Mouse (Mus musculus): ENCODE measurements at regions not wholly inside any gene's neighbourhood (a gene's known extent, or its start where the extent isn't known, plus 50 kb on each side); places are given as distances from the start of the nearest gene placed in this dataset.

DNA sequence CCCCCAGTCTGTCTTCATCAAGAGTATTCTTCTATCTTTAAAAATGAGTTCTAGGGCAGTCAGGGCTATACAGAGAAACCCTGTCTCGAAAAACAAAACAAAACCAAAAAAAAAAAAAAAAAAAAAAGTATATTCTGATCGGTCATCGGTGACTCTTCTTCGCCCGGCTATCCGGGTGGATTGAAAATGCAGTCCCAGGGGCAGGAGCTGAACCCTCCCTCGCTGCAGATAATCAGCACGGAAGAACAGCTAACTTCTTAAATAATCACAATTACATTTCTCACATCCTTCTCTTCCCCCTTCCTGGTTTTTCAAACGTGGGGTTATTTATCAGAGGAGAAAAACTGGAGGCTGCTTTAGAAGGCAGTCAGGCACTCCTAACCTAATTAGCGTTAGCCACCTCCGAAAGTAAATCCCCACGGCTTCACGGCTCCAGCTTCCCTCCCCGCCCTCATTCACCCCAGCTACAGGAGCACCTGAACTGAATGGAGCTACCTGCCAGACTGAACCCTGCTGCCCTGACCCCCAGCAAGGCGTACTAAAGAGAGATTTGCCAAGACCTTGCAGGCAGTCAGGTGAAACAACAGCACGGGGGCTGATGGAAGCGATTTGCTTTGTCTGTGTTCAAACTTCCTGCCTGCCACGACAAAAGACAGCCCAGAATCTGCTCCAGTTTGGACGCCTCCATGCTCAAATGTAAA is 379.2 kb downstream of the Gpd2 start:
- 4% methylated on average over 19 of the region's 19 CpGs for WGBS
- Histone ChIP-seq H3K79me2 (replicated peaks; ENCODE audit: control insufficient read depth, insufficient read depth, low read length) (no peaks in the 10 kb centered on the region), H3K27ac (no peak overlapping the region), H3K4me3 (no peak overlapping the region; the same call in 1 of the 2 replicates), H3K4me1 (ENCODE audit: control insufficient read depth, insufficient read depth, low read length) (no peaks in the 10 kb centered on the region), H3K36me3 (ENCODE audit: control insufficient read depth, insufficient read depth, low read length) (no peaks in the 10 kb centered on the region), H3K9ac (ENCODE audit: low read depth, low read length) (no peak overlapping the region), H3K27me3 (ENCODE audit: control insufficient read depth, insufficient read depth, low read length) (no peaks in the 10 kb centered on the region)
- intact Hi-C loops (cut with DNase I) = no loop called here
- DNase-seq = no peak
- TF ChIP-seq CTCF (IDR thresholded peaks at IDR 0.05) (no peak), POLR2A (IDR thresholded peaks at IDR 0.05; ENCODE audit: insufficient read depth, low read depth, low read length) (no peak), EP300 (IDR thresholded peaks at IDR 0.05; ENCODE audit: insufficient read depth, low read depth, low read length) (no peak)

DNA sequence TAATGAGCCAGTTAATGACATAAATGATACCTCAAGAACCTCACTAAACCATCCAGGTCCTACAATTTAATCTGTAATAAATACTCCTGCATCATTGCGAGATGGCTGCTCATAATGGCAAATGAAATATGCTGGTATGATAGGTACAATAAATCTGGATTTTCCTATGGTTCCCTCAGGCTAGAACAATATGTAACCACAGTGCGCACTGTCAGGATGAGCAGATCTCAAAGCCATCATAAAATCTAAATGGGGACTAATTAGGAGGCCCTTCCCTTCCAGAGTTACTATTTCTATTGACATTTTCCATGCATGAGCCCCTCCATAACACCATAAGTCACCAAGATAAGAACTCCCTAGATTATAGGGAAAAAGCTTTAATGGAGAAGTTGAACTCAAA is 379.8 kb downstream of the Gpd2 start:
- Histone ChIP-seq H3K4me3 (no peak overlapping the region), H3K36me3 (ENCODE audit: control insufficient read depth, insufficient read depth, low read length) (no peaks in the 10 kb centered on the region), H3K27me3 (ENCODE audit: control insufficient read depth, insufficient read depth, low read length) (no peaks in the 10 kb centered on the region), H3K79me2 (replicated peaks; ENCODE audit: control insufficient read depth, insufficient read depth, low read length) (no peaks in the 10 kb centered on the region), H3K27ac (no peak overlapping the region), H3K4me1 (ENCODE audit: control insufficient read depth, insufficient read depth, low read length) (no peaks in the 10 kb centered on the region), H3K9ac (ENCODE audit: low read depth, low read length) (no peak overlapping the region)
- WGBS = 91% methylated on average over 2 of the region's 2 CpGs
- TF ChIP-seq POLR2A (IDR thresholded peaks at IDR 0.05; ENCODE audit: insufficient read depth, low read depth, low read length) = no peak
- no peak for TF ChIP-seq EP300 (IDR thresholded peaks at IDR 0.05; ENCODE audit: insufficient read depth, low read depth, low read length)
- no peak for TF ChIP-seq CTCF (IDR thresholded peaks at IDR 0.05)
- intact Hi-C loops (cut with DNase I) = no loop called here
- no peak for DNase-seq

DNA sequence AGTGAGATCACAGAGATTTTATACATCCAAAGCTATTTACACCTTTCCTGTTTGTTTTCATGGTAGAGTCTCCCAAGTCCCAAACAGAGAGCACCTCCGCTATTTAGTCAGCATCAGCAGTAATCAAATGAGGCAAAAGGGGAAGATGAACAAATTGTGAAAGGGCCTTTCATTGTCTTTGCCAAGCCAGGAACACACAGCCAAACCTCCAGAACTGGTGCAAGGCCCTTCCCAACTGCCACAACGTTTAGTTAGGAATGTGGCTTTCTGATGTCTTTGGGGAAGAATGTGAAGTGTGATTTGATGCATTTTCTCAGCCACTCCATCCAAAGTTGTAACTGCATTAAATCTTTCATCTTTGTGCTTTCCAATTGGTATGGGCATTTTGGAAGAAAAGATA is 353.6 kb upstream of the Galnt5 start:
- 52% methylated on average over 2 of the region's 2 CpGs for WGBS
- DNase-seq = no peak

GRCm38 (mm10) chr2:57644541-57644940 is 353.1 kb upstream of the Galnt5 start:
- intact Hi-C loops (cut with DNase I) = no loop called here
- TF ChIP-seq EP300 (IDR thresholded peaks at IDR 0.05; ENCODE audit: insufficient read depth, low read depth, low read length) (no peak), POLR2A (IDR thresholded peaks at IDR 0.05; ENCODE audit: insufficient read depth, low read depth, low read length) (no peak), CTCF (IDR thresholded peaks at IDR 0.05) (no peak)

More for the DNA sequence above, 353.6 kb upstream of the Galnt5 start:
- Histone ChIP-seq H3K36me3 (ENCODE audit: control insufficient read depth, insufficient read depth, low read length) (no peaks in the 10 kb centered on the region), H3K27me3 (ENCODE audit: control insufficient read depth, insufficient read depth, low read length) (no peaks in the 10 kb centered on the region), H3K4me3 (no peak overlapping the region), H3K79me2 (replicated peaks; ENCODE audit: control insufficient read depth, insufficient read depth, low read length) (no peaks in the 10 kb centered on the region), H3K4me1 (ENCODE audit: control insufficient read depth, insufficient read depth, low read length) (no peaks in the 10 kb centered on the region), H3K27ac (no peak overlapping the region), H3K9ac (ENCODE audit: low read depth, low read length) (no peak overlapping the region)
- TF ChIP-seq EP300 (IDR thresholded peaks at IDR 0.05; ENCODE audit: insufficient read depth, low read depth, low read length) = no peak
- TF ChIP-seq POLR2A (IDR thresholded peaks at IDR 0.05; ENCODE audit: insufficient read depth, low read depth, low read length) = no peak
- TF ChIP-seq CTCF (IDR thresholded peaks at IDR 0.05) = no peak
- intact Hi-C loops (cut with DNase I) = no loop called here

GRCm38 (mm10) chr2:57649002-57649401 is 348.7 kb upstream of the Galnt5 start:
- WGBS = 71% methylated on average over 4 of the region's 4 CpGs
- Histone ChIP-seq H3K4me1 (ENCODE audit: control insufficient read depth, insufficient read depth, low read length) (no peaks in the 10 kb centered on the region), H3K27me3 (ENCODE audit: control insufficient read depth, insufficient read depth, low read length) (no peaks in the 10 kb centered on the region), H3K36me3 (ENCODE audit: control insufficient read depth, insufficient read depth, low read length) (no peaks in the 10 kb centered on the region), H3K27ac (no peak overlapping the region), H3K9ac (ENCODE audit: low read depth, low read length) (no peak overlapping the region), H3K4me3 (no peak overlapping the region), H3K79me2 (replicated peaks; ENCODE audit: control insufficient read depth, insufficient read depth, low read length) (no peaks in the 10 kb centered on the region)
- no peak for DNase-seq
- TF ChIP-seq POLR2A (IDR thresholded peaks at IDR 0.05; ENCODE audit: insufficient read depth, low read depth, low read length) (no peak), EP300 (IDR thresholded peaks at IDR 0.05; ENCODE audit: insufficient read depth, low read depth, low read length) (no peak), CTCF (IDR thresholded peaks at IDR 0.05) (no peak)
- intact Hi-C loops (cut with DNase I) = no loop called here

More at GRCm38 (mm10) chr2:57644541-57644940, 353.1 kb upstream of the Galnt5 start:
- H3K79me2 ChIP-seq (replicated peaks; ENCODE audit: control insufficient read depth, insufficient read depth, low read length) = no peaks in the 10 kb centered on the region
- no peak overlapping the region for H3K27ac ChIP-seq
- H3K9ac ChIP-seq (ENCODE audit: low read depth, low read length) = no peak overlapping the region
- 51% methylated on average over 2 of the region's 2 CpGs for WGBS
- H3K27me3 ChIP-seq (ENCODE audit: control insufficient read depth, insufficient read depth, low read length) = no peaks in the 10 kb centered on the region
- H3K4me3 ChIP-seq = no peak overlapping the region
- H3K4me1 ChIP-seq (ENCODE audit: control insufficient read depth, insufficient read depth, low read length) = no peaks in the 10 kb centered on the region
- DNase-seq = no peak
- no peaks in the 10 kb centered on the region for H3K36me3 ChIP-seq (ENCODE audit: control insufficient read depth, insufficient read depth, low read length)

- Histone ChIP-seq H3K79me2 (replicated peaks; ENCODE audit: control insufficient read depth, insufficient read depth, low read length) (no peaks in the 10 kb centered on the region), H3K9ac (ENCODE audit: low read depth, low read length) (no peak overlapping the region), H3K4me1 (ENCODE audit: control insufficient read depth, insufficient read depth, low read length) (no peaks in the 10 kb centered on the region), H3K27ac (no peak overlapping the region), H3K27me3 (ENCODE audit: control insufficient read depth, insufficient read depth, low read length) (no peaks in the 10 kb centered on the region), H3K4me3 (no peak overlapping the region), H3K36me3 (ENCODE audit: control insufficient read depth, insufficient read depth, low read length) (no peaks in the 10 kb centered on the region)
- intact Hi-C loops (cut with DNase I) = no loop called here
- WGBS = 61% methylated on average over 4 of the region's 4 CpGs
- no peak for DNase-seq
- no peak for TF ChIP-seq CTCF (IDR thresholded peaks at IDR 0.05)
- no peak for TF ChIP-seq EP300 (IDR thresholded peaks at IDR 0.05; ENCODE audit: insufficient read depth, low read depth, low read length)
- no peak for TF ChIP-seq POLR2A (IDR thresholded peaks at IDR 0.05; ENCODE audit: insufficient read depth, low read depth, low read length)
These were observed 340.3 kb upstream of the Galnt5 start for GRCm38 (mm10) chr2:57657409-57657808.

All from heart, adult 2 months (tissue).